Mouse (Mus musculus) cerebellum, adult 11 months (tissue): ENCODE data around the gene Ube2j1.

Source experiments
- DNase-seq: peaks from one replicate; pipeline ENCODE4 v3.0.0; 2022

The Ube2j1 gene

DNA sequence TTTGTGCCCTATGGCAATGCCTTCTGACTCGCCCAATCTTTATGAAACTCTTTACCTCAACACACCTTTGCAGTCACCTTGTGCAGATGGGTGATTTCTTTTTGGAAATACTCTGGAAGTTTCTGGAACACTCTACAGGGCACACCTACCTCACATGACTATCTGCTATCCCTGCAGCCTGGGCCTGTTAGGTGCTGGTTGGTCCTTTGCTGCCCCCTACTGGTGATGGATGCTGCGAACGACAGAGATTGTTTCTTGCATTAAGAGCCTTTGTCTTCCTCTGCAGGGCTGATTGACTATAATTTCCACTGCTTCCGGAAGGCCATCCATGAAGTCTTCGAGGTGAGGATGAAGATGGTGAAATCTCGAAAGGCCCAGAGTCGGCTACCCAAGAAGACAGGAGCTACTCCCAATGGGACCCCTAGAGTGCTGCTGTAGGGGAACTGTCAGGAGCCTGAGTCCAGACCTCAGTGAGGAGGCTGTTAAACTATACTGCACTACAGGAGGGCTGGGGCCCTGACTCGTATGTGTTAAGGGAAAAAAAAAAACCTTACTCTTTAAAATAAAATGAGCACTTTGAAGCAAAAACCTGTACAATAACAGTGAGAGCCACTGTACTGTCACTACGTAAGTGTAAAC, 12.7 kb upstream of the Ube2j1 start:
- DNase-seq = peak; percentile 84

- DNase-seq = no peak
Measured at GRCm38 (mm10) chr4:33024420-33024819, 6.8 kb upstream of the Ube2j1 start.

DNA sequence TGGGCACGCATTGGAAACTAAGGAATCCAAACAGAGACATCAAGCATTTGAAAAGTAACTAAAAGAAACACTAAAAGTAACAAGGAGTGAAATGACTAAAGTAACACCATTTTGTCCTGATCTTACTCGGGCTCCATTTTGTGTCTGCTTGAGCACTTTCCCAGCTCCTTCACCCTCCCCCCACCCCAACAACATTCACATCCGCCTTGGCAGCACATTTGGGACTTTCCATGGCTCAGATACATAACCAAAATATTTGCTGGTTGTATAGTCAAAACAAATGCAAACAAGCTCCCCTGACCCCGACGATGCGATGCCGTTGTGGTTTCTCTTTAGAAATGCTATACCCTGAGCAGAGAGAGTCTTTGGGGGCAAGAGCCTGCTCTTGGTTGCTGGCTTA, 2.1 kb upstream of the Ube2j1 start:
- no peak for DNase-seq

DNA sequence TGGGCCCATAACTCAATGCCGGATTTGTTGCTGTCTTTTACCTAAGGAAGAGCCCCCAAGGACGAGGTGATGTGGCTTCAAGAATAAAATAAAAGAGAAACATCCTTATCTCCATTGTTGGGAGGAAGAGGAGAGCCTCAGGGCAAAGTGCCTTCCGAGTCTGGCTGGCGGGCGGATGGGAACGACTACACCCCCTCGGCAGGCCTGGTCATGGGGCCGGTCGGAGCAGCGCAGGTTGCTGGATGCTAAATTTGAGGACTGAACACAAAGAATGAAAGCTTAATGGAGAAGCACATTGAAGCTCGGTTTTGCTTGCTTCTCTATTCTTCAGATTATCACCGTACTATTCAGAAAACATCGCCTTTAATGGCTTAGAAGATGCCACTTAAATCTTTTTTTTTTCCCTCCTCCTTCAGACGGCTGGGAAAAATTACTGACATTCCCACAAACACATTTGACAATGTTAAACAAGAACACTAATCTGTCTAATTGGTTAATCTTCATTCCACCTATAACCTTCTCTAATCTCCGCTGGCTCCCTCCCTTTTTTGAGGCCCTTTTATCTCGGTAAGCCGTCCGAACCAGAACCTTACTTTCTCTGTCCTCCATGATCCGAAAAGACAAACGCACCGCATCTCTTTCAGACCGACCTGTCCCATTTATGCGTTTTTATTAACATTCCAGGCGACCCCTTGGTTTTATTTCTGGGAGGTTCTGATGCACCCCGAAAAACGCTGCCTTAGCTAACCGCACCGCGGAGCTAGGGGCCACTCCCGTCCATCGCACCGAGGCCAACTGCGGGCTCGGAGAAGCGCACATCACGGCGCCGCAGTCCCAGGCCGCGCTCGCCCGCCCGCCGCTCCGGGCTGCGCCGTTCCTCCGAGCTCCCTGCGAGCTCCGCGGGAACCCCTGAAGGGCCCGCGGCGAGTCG, 687 bp upstream of the Ube2j1 start:
- no peak for DNase-seq

DNA sequence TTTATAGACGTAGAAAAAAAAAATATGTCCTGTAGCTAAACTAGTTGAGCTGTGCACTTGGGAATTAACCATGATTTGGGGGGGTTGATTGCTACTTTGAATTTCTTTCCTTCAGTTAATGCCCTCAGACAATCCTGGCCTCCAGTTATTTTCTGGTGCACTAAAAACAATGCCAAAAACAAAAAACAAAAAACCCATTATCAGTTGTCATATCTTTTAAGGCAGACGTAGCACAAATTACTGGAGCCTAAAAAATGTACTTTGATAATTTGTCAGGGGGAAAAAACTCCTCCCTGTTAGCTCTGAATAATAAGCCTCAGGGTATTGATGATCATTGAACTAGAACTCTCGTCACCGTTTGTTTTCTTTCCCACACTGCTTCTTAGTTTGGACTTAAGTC, 829 bp downstream of the Ube2j1 start:
- no peak for DNase-seq

GRCm38 (mm10) chr4:33033515-33033914, 2.3 kb downstream of the Ube2j1 start:
- no peak for DNase-seq

- no peak for DNase-seq
Measured at GRCm38 (mm10) chr4:33039826-33040225, 8.6 kb downstream of the Ube2j1 start.

- no peak for DNase-seq
Measured at GRCm38 (mm10) chr4:33049601-33050000, 18.4 kb downstream of the Ube2j1 start.

DNA sequence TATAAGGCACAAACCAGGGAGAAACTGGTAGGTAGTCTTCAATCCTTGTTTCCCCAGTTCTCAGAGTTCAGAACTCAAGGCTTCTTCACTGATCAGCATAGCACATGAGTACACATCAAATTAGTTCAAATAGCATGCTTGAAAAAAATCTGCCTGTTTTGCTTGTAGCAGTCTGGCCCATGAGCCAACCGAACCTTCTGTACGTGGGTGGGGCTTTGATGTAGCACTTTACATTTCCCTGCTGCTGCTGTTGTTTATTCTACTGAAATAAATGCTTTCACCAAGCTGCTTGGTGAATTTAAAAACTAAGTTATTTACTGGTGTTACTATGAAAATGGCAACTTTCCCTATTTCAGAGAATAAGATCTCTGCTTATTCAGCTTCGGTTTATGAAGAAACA, 20.8 kb downstream of the Ube2j1 start:
- DNase-seq = no peak

GRCm38 (mm10) chr4:33052650-33053049, 21.4 kb downstream of the Ube2j1 start:
- no peak for DNase-seq

DNA sequence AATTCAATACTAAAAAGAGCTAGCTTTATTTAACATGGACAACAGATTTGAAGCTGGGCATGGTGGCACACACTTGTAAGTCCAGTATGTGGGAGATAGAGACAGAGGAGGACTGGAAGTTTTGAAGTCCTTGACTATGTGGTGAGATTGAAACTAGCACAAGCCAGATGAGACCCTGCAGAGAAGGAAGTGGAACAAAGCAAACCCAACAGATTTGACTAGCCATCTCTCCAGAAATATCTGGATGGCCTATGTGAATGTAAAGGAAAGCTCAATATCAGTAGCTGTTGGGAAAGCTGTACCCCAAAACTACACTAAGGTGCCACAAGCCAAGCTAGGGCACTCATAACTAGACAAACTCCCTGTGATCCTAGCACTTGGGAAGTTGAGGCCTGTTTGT, 23.2 kb downstream of the Ube2j1 start:
- DNase-seq = no peak

DNA sequence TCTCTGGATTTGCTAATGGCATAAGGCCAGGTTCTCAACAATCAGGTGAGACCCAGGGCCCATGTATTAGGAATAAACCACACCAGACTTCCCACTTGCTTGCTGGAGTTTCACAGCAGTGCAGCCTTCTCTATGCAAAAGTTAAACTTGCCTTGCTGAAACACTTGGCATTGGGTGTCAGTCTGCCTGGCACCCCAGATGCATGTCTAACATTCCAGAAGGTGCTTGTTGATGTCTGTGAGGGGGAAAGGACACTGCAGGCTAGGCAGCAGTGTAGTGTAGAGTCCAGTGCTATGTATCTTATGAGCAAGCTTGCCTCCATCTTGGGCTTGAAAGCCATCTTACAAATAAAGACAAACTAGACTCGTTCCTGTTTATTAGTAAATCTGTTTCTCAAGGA, 25.1 kb downstream of the Ube2j1 start:
- no peak for DNase-seq

GRCm38 (mm10) chr4:33057890-33058687, 26.9 kb downstream of the Ube2j1 start:
- no peak for DNase-seq

- DNase-seq = no peak
Measured at GRCm38 (mm10) chr4:33061158-33061557, 29.9 kb downstream of the Ube2j1 start.

DNA sequence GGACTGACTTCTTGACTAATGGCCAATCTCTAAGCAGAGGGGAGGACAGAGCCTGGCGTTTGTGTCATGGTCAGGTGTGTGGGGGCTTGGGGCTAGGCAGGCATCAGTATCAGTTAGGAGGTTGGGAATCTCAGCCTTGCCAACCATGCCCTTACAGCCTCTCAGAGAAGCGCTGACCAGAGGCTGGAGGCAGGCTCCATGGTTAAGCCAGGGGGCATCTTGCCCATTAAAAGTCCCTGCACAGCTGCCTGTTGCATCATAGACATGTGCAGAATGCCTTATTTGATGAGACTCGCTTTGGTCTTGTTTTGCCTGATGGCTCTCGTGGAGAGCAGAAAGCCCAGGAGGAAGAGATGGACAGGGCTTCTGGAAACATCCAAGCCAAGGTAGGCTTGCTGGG, 31.8 kb downstream of the Ube2j1 start, which contains the start of gene Gabrr2:
Gabrr2 (plus strand) TSS at position 19 of the 400 bp plus-strand sequence.
- DNase-seq = no peak

DNA sequence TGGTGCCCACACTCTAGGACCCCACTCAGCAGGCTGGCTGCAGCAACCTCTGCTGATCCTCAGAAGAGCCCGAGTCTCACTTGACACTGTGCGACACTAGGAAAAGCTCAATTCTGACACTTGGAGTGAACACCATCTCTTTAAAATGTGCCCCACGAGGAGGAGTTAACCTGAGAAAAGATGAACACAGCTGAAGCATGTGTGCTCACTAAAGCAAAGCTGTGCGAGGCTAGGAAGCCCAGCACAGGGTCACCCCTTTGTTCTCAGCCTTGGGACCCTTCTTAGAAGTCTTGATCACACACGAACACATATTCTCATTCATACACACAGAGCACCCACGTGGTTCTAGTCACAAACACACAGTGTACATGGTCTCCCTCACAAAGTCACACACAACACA, 33.8 kb downstream of the Ube2j1 start:
- DNase-seq = no peak

DNA sequence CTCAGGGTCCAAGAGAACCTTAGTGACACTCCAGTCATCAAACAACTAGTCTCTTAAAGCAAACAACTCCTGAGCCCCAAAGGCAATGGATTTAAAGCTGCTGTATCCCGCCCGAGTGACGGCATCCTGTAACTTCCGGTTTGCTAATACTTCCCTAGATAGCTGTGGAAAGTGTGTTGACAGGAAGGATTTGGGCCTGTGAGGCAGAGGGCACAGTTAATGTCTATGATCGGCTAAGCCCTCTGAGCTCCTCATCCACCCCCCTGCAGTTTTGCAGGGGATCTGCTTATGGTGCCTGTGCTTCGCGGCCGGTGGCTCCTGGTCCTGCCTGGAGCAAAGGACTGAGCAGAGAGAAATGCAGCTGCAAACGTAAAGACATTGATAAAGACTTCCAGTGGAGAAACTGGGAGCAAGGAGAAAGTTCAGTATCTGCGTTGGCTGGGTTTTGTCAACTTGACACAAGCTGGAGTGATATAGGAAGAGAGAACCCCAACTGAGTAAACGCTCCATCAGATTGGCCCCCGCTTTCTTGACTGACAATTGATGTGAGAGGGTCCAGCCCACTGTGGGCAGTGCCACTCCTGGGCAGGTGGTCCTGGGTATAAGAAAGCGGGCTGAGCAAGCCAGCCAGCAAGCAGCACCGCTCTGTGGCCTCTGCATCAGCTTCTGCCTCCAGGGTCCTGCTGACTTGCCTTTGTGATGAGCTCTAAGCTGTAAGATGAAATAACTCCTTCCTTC, 35.2 kb downstream of the Ube2j1 start:
- no peak for DNase-seq

DNA sequence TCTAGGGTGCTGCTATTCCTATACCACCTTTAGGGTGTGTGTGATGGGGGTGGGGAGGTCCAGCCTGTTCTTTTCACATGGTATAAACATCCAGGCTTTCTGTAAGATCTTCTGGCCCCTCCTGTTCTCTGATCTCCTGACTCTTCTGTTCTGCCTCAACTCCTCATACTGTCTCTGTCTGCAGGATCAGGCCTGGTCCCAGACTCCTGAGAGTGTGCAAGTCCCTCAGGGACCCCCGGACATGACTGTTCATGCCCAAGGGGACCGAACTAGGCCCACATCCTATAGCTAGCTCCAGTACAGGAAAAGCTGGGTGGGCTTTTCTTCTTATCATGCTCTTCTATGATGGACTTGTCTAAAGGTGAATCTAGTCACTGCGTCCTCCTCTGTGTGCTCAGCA, 36.1 kb downstream of the Ube2j1 start:
- no peak for DNase-seq

- DNase-seq = no peak
Measured at GRCm38 (mm10) chr4:33067826-33068225, 36.6 kb downstream of the Ube2j1 start.

DNA sequence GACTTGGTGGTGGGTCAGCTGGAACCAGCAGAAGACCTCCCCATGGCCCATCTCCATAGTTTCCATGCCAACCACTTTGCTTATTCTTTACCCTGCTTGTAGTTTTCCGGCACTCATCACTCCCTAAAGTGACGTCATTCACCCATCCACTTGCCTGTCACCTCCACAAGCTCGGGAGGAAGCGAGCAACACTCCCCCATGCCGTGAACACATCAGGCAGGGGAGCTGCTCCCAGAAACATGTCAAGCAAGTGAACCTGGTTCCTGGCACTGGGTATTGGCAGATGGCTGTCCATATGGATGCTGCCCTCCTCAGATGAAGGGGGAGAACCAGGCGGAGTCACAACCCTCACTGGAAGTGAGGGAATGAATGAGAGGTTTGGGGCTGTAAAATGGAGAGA, 37.7 kb downstream of the Ube2j1 start:
- DNase-seq = peak; percentile 91

- DNase-seq = no peak
Measured at GRCm38 (mm10) chr4:33070326-33070725, 39.1 kb downstream of the Ube2j1 start.

DNA sequence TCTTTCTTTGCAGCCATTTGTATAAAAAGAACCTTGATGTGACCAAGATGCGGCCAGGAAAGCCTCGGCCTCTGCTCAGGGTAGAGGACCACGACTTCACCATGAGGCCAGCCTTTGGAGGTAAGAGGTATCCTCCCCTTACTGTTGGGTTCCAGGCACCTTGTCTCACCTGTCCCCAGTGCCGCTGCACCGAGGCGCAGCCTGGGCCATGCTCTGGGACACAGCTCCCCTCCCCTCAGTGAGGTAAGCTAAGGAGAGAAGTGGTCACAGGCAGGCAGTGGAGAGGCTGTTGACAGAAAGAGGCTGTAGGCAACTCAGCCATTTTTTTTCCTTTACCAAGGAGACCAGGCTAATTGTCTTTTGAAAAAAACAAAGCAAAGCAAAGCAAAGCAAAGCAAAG, 40.1 kb downstream of the Ube2j1 start:
- DNase-seq = no peak
